Mouse (Mus musculus): Measurements from ENCODE around the gene D430042O09Rik. TPM values are rescaled to one million over a fixed set of nuclear protein-coding genes. Genes with fewer than 3 reads are reported as not detected.

Gene D430042O09Rik
- polyA plus RNA-seq, 1 experiment = 17.5 TPM

DNA sequence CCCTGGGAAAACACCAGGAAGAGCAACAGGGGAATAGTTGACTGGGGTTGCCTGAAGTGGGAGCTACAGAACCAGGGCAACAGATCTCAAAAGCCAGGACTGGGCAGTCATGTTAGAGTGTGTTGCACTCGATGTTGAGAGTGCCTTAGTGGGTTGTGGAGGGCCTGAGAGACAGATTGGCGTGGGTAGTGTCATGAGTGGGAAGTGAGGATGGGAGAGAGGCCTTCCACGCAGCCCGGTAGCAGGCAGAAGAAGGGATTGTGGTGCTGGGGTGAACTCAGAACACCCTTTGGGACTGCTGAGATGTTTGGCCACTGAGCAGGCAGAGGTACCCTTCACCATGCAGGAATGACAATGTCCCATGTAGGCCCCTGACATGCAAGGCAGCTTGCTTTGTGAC, 189.4 kb downstream of the D430042O09Rik start:
- Histone ChIP-seq H3K4me1 (ENCODE audit: control insufficient read depth, insufficient read depth, insufficient read length, low read length) (no peaks in the 10 kb centered on the region), H3K4me3 (ENCODE audit: low read depth, low read length) (no peak overlapping the region), H3K27me3 (ENCODE audit: control insufficient read depth, insufficient read depth, low read length) (no peaks in the 10 kb centered on the region), H3K27ac (ENCODE audit: insufficient read depth, low read depth, low read length) (no peak overlapping the region), H3K36me3 (ENCODE audit: control insufficient read depth, insufficient read depth, low read length) (no peaks in the 10 kb centered on the region)
- WGBS = 77% methylated on average over 4 of the region's 4 CpGs
- no peak for TF ChIP-seq CTCF (IDR thresholded peaks at IDR 0.05; ENCODE audit: extremely low read depth, insufficient read length, insufficient replicate concordance, low read depth, low read length)
- TF ChIP-seq POLR2A (IDR thresholded peaks at IDR 0.05; ENCODE audit: low read depth, low read length) = no peak

DNA sequence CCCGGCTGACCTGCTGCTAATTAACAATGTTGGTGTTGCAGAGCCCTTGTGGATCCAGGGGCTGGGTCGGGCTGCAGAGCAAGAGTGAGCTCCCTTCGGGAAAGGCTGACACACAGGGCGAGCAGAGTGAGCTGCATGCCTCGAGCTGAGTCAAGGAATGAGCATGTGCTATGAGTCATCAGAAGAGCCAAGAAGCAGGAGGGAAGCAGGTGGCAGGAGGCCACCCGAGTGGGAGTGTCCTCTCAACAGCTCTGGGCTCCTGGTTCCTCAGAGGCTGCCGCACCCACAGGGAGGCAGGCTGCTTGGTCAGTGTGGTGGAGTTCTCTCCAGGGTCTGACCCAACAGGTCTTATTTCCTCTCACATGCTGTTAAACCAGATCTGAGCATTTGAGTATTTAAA, 191.3 kb downstream of the D430042O09Rik start:
- H3K27ac ChIP-seq (ENCODE audit: insufficient read depth, low read depth, low read length) = no peak overlapping the region

DNA sequence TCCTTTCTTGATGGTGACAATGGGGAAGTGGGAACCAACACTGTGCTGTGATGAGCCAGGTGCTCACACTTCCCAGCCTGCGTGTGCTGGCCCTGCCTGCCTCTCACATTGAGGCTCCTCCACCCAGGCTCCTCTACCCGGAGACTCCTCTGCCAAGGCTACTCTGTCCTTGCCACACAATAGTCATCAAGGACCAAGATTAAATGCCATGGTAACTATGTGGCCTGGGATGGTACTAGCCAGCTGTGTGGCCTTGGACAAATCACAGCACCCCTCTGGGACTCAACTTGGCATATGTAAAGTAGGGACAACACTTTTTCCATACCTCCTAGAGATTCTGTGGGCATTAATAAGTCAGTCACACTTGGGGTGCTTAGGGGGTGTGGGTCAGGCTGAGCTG, 192.2 kb downstream of the D430042O09Rik start:
- no peaks in the 10 kb centered on the region for H3K27me3 ChIP-seq (ENCODE audit: control insufficient read depth, insufficient read depth, low read length)
- no peak for TF ChIP-seq POLR2A (IDR thresholded peaks at IDR 0.05; ENCODE audit: low read depth, low read length)
- TF ChIP-seq CTCF (IDR thresholded peaks at IDR 0.05; ENCODE audit: extremely low read depth, insufficient read length, insufficient replicate concordance, low read depth, low read length) = no peak
- WGBS = 76% methylated on average over 2 of the region's 2 CpGs
- no peak overlapping the region for H3K27ac ChIP-seq (ENCODE audit: insufficient read depth, low read depth, low read length)
- H3K36me3 ChIP-seq (ENCODE audit: control insufficient read depth, insufficient read depth, low read length) = no peaks in the 10 kb centered on the region
- no peak overlapping the region for H3K4me3 ChIP-seq (ENCODE audit: low read depth, low read length)
- H3K4me1 ChIP-seq (ENCODE audit: control insufficient read depth, insufficient read depth, insufficient read length, low read length) = no peaks in the 10 kb centered on the region

More for the DNA sequence above, 191.3 kb downstream of the D430042O09Rik start:
- no peak for TF ChIP-seq POLR2A (IDR thresholded peaks at IDR 0.05; ENCODE audit: low read depth, low read length)
- no peaks in the 10 kb centered on the region for H3K36me3 ChIP-seq (ENCODE audit: control insufficient read depth, insufficient read depth, low read length)
- WGBS = 4% methylated on average over 7 of the region's 7 CpGs
- no peak overlapping the region for H3K4me3 ChIP-seq (ENCODE audit: low read depth, low read length)
- no peaks in the 10 kb centered on the region for H3K4me1 ChIP-seq (ENCODE audit: control insufficient read depth, insufficient read depth, insufficient read length, low read length)
- no peaks in the 10 kb centered on the region for H3K27me3 ChIP-seq (ENCODE audit: control insufficient read depth, insufficient read depth, low read length)

DNA sequence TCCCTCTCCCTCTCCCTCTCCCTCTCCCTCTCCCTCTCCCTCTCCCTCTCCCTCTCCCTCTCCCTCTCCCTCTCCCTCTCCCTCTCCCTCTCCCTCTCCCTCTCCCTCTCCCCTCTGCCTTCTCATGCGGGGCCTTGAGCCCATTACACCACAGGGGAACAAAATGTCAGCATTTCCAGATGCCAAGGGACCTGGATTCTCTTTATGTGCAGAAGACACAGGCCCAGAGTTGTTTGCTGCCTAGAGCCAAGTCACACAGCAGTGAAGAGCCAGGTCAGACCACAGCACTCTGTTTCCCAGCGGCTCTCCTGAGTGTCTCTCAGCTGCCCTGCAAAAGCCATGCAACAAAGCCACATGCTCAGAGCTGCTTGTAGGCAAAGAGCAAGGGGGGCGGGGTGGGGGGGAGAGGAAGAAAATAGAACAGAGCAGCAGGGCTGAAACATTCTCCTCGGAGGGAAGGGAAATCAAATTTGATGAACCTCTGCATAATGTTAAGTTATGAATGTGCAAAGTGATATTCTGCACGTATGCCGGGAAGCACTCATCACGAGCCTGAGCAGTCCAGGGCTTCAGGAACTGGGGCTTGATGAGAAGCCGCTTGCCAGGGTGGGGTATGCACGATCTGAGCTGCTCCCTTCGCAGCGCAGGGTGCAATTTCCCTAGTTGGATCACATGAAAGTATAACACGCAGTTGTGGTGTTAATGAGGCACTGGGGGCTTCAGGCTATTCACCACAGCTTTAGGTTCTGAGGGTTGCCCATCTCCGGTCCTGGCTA, 192.9 kb downstream of the D430042O09Rik start:
- TF ChIP-seq CTCF (IDR thresholded peaks at IDR 0.05; ENCODE audit: extremely low read depth, insufficient read length, insufficient replicate concordance, low read depth, low read length) (no peak), POLR2A (IDR thresholded peaks at IDR 0.05; ENCODE audit: low read depth, low read length) (no peak)
- no peaks in the 10 kb centered on the region for H3K36me3 ChIP-seq (ENCODE audit: control insufficient read depth, insufficient read depth, low read length)
- H3K4me1 ChIP-seq (ENCODE audit: control insufficient read depth, insufficient read depth, insufficient read length, low read length) = no peaks in the 10 kb centered on the region
- WGBS = 67% methylated on average over 13 of the region's 13 CpGs
- H3K4me3 ChIP-seq (ENCODE audit: low read depth, low read length) = no peak overlapping the region
- no peak overlapping the region for H3K27ac ChIP-seq (ENCODE audit: insufficient read depth, low read depth, low read length)
- no peaks in the 10 kb centered on the region for H3K27me3 ChIP-seq (ENCODE audit: control insufficient read depth, insufficient read depth, low read length)

DNA sequence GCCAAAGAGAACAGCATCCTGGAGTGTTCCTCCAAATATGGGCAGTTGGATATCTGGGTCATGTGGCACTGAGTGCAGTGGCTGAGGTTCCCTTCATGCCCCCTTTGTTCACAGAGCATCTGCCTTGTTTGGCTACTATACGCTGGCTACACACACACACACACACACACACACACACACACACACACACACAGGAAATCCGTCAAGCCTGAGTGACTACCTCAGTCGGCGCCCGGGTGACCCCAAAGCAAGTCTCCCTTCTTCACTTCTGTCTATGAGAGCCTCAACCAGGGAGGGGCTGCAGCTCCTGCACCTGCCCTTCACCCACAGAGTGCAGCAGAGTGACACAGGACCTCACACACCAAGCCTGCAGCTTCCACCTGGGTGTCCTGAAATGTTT, 213.1 kb downstream of the D430042O09Rik start:
- no peak overlapping the region for H3K4me3 ChIP-seq (ENCODE audit: low read depth, low read length)
- WGBS = 59% methylated on average over 5 of the region's 5 CpGs
- no peak overlapping the region for H3K27ac ChIP-seq (ENCODE audit: insufficient read depth, low read depth, low read length)
- no peaks in the 10 kb centered on the region for H3K27me3 ChIP-seq (ENCODE audit: control insufficient read depth, insufficient read depth, low read length)
- H3K4me1 ChIP-seq (ENCODE audit: control insufficient read depth, insufficient read depth, insufficient read length, low read length) = no peaks in the 10 kb centered on the region
- no peaks in the 10 kb centered on the region for H3K36me3 ChIP-seq (ENCODE audit: control insufficient read depth, insufficient read depth, low read length)
- TF ChIP-seq POLR2A (IDR thresholded peaks at IDR 0.05; ENCODE audit: low read depth, low read length) (no peak), CTCF (IDR thresholded peaks at IDR 0.05; ENCODE audit: extremely low read depth, insufficient read length, insufficient replicate concordance, low read depth, low read length) (no peak)

DNA sequence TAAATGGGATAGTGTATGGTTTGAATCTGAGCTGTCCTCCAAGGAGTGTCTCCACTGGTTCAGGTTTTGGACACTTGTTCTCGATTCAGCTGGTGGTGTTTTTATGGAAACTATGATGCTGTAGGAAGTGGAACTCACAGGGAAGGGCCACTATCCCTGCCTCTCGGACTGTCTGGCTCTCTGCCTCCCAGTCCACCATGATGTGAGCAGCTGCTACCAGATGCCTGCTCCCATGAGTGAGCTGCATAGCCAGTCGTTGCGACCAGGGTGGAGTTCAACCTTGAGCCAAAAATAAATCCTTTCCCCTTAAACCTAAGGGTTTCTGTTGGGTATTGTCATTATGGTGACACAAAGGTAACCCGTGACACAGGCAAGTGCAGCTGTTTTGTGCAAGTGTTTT, 216.4 kb downstream of the D430042O09Rik start:
- TF ChIP-seq POLR2A (IDR thresholded peaks at IDR 0.05; ENCODE audit: low read depth, low read length) = no peak
- TF ChIP-seq CTCF (IDR thresholded peaks at IDR 0.05; ENCODE audit: extremely low read depth, insufficient read length, insufficient replicate concordance, low read depth, low read length) = no peak
- H3K4me1 ChIP-seq (ENCODE audit: control insufficient read depth, insufficient read depth, insufficient read length, low read length) = no peaks in the 10 kb centered on the region
- WGBS = 71% methylated on average over 5 of the region's 5 CpGs
- no peak overlapping the region for H3K27ac ChIP-seq (ENCODE audit: insufficient read depth, low read depth, low read length)
- H3K4me3 ChIP-seq (ENCODE audit: low read depth, low read length) = no peak overlapping the region
- no peaks in the 10 kb centered on the region for H3K36me3 ChIP-seq (ENCODE audit: control insufficient read depth, insufficient read depth, low read length)
- no peaks in the 10 kb centered on the region for H3K27me3 ChIP-seq (ENCODE audit: control insufficient read depth, insufficient read depth, low read length)

Other genes starting within 250 kb of the D430042O09Rik start
- gene Nsmce1, start 216.3 kb upstream of the D430042O09Rik start, polyA plus RNA-seq (2012; rRNA removed) = 16.7 and 35.8 TPM in 2 replicates
- gene Il4ra, start 155.8 kb upstream of the D430042O09Rik start, polyA plus RNA-seq (2012; rRNA removed) = 31.8 and 51.7 TPM in 2 replicates
- gene Il21r, start 104.5 kb upstream of the D430042O09Rik start, polyA plus RNA-seq (2012; rRNA removed) = 9.4 and 13.4 TPM in 2 replicates
- gene Gtf3c1, start 108 bp upstream of the D430042O09Rik start, polyA plus RNA-seq (2012; rRNA removed) = 17.5 and 40.9 TPM in 2 replicates